Mouse (Mus musculus) monocyte, adult 2 months (primary cell): ENCODE data around the gene H3f3b.
A peak's percentile ranks its signal among the peaks of the same experiment; 100 is the strongest.

Experiments used
- DNase-seq, 2 experiments: peaks; one replicate each; pipeline ENCODE4 v3.0.0; 2022; ENCODE audit warnings: low spot score in 2 of 2, low read depth in 1 of 2

Gene H3f3b

DNA sequence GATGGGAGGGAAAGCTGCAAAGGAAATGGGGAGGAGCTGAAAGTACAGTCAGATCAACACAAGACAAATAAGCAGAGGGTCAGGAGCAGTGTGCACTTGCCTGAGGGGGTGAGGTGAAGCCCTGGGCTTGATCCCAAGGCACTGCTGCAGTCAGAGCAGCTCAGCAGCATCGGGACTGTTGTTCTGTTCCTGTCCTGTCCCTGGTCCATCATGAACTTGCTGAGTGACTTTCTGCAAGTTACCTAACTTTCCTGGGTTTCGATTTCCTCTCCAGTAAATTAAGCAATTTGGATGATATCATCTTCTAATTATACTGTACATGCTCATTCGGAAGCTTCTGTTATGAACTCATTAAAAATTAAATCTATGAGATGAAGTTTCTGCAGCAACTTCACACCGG is at the start of gene H3f3b:
H3f3b (minus strand) TSS at position 207 of the 400 bp plus-strand sequence.
- DNase-seq = peak in 1 of 2 experiments; percentile 17

DNA sequence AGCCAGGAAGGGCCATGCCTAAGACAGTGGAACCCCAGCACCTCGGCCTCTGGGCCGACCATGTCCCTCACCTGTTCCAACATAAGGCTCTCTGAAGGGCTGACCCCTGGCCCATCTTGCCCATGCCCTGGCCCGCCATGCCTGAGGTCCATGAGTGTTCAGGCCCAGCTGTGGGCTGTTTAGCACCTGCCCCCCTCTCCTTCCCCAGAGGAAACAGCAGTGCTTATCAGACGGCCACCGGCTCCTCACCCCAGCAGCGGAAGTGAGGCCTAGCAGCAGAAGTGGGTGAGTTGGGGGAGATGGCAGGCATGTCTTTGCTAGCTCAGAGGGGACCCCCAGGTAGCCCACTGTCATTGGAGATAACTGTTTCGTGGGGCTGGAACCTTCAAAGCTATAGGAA is 49.1 kb upstream of the H3f3b start:
- DNase-seq = no peak

DNA sequence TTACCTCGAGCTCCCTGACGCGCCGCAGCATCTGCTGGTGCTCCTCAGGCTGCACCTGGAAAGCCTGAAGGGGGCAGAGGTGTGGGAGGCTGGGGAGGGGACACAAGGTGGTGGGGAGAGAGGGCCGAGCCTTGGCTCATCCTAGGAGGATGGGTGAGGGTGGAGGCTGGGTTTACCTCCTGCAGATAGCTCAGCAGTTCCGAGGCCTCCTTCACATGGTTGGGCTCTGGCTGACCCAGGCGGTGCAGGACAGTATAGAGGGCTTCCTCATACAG is 48.4 kb upstream of the H3f3b start:
- no peak for DNase-seq

DNA sequence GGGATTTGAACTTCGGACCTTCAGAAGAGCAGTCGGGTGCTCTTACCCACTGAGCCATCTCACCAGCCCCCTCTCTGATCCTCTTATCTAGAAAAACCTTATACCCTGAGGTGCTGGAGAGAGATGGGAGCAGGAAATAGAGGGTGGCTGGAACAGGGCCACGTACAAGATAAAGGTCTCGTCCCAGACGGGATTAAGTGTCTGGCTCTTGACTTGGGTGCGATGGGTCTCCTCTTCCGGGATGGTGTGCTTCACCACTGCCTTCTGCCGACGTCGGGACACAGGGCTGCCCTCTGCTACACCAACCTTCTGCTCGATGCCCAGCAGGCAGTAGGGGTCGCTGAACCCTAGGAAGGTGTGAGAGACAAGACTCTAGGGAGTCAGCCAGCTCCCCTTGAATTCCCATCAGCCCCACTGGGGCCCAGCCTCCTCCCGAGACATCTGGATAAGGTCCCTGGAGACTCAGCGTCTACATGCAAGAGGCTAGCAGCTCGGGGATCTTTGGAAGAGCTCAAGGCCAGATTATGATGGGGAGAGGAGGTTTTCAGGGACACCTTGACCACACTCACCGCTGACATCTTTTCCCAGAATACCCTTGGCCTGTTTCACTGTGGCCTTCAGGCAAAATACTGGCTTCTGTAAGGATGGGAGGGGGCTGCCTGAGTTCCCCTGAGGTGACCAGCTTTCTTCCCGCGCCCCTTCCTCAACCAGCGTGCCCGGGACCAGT is 47.9 kb upstream of the H3f3b start:
- DNase-seq = no peak

DNA sequence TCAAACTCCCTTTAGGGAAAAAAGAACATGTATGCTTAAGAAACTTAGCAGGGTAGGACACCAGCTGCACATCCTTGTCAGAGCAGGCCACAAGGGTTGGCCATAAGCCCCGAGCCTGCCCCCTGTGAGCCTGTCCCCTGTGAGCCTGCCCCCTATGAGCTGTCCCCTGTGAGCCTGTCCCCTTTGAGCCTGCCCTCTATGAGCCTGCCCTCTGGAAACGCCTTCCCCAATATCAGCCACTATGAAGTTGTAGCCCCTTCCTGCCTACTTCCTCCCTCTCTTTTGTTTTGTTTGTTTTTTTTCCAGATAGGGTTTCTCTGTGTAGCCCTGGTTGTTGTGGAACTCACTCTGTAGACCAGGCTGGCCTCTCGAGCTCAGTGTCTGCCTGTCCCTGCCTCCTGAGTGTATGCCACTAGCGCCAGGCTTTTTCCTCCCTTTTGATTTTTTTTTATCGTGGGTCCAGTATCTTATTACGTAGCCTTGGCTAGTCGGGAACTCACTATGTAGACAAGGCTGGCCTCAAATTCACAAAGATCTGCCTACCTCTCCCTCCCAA is 46.8 kb upstream of the H3f3b start:
- no peak for DNase-seq

DNA sequence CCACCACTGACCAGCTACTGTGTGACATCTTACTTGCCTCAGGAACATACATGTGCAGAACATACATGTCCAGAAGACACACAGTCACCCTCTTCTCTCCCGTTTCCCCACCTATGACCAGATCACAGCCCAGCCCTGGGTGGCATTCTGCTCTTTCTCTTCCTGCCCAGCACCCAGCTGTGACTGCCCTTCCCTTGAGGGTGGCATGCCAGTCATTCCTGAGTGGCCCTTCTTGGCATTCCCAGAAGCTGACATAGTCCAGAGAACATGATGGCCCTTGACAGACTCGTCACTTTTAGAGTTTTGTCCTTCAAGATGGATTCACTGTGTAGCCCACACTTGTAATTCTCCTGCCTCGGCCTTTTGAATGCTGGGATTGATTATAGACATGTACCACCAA is 44.8 kb upstream of the H3f3b start:
- DNase-seq = no peak

DNA sequence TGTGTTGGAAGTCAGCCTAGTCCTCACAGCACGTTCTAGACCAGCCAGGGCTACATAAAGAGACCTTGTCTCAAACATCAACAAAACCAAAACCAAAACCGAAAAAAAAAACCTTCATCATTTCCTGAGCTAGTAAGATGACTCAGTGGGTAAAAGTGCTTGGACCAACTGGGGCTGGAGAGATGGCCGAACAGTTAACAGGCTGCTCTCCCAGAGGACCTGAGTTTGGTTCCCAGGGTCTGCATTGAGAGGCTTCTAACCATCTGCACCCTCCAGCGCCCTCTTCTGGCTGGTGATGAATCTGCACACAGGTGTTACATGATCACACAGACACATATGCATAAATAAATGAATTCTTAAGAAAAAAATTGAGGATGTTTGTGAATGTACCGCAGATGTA is 43.7 kb upstream of the H3f3b start:
- no peak for DNase-seq

DNA sequence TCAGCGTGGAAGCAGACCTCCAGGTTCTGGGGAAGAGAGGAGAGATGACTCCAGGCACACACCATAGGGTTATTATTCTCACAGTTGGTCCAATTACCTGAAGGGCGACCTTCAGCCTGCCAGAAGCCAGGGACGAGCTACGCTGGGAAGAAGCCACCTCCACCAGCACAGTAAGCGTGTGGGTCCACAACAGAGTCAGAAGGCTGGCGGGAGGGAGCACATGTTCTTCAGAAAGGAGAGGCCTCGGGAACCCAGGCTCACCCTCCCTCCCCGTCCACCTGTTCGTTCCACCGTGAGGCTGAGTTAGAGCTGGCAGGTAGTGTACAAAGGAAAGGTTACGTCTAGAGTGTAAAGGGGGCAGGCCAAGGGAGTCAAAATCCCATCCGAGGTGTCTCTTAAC is 37.6 kb upstream of the H3f3b start:
- no peak for DNase-seq

DNA sequence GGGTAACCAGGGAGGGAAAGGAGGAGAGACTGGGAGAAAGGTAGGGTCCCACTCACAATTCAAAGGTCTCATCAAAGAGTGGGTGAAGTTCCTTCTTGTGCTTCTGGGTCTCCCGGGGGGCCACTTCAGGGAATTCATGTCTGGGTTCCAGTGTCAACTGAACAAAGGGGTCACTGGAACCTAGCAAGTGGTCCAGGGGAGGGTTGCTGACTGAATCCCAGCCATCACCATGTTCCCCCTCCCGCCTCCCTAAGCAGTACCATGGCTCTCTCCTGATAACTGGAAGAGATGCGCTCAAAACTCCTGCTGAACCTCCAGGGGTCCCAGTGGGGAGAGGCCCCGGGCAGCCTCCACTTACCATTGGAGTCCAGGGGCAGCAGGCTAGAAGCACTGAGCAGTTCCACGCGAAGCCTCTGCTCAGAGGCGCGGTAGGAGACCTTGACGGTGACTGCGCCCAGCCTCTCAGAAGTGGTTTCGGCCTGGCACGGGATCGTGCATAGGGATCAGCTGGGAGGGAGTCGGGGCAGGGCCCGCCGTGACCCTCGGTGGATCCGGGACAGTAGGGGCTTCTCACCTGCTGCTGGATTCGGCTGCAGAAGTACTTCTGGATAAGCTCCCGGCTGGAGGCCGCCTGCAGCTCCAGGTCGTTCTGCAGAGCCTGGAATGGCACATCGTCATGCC is 36.6 kb upstream of the H3f3b start:
- no peak for DNase-seq

DNA sequence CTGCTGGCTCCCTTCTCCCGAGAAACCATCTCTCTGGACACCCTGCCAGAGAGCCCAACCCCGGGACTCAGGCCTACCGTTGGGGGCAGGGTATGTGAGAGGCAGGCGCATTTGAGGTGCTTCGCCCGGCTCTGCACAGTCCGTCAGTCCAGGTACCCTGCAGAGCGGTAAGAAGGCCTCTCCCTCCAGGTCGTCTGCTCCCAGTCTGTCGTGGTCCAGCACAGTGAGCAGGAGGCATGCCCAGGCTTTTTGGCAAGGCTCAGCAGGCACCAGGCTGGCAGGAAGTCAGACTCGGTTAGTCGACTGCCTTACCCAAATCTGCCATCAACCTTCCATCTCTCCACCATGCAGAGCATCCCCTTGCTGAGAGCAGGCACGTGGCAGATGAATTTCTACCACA is 35.8 kb upstream of the H3f3b start:
- no peak for DNase-seq

DNA sequence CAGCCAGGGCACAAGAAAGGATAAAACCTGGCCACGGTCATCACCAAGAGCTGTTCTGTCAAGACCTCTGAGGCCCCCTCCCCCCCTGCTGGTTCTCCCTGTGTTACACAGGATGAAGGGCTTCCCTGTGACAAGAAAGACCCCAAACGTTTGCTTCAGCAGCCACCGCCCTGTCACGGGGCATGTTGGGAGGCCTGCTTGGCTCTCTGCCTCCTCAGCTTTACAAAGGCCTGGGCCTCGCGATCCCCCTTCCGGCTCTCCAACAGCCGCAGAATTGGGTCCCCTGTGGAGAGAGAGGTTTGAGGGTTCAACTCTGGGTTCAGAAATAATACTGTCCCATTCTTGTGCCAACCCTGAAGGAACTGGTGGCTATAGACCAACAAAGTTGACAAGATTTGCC is 34.8 kb upstream of the H3f3b start:
- no peak for DNase-seq

DNA sequence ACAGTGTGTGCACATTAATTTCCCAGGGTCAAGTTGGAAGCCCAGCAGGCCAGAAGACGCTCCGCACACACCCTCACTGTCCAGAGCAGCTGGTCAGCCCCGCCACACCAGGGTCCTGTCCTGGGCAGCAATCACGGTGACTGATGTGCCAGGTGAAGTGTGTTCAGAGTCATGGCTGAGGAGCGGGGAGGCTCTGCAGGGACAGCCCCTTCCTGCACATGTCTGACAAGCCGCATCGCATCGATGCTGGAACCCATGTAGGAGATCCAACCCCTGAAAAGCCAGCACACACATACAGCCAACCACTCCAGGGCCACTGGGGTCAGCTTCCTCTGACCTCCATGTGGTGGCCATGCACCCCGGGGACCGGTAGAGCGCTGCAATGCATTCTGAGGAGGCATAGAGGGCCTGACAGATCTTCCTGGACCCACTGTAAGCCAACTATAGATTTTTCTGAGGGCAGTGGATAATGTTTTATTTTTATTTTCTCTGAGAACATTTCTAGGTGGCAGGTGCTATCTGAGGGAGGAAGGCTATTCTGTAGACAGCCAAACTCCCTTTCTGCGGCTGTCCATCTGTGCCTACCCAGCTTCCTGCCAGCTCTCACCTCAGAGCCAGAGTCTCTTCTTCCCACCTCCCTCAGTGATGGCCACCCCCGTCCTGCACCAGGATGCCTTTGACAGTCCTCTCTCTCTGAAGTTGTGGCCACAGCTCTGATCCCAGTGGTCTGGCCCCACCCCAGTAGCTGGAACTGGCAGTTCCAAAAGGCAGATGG is 34.1 kb upstream of the H3f3b start:
- DNase-seq = no peak

DNA sequence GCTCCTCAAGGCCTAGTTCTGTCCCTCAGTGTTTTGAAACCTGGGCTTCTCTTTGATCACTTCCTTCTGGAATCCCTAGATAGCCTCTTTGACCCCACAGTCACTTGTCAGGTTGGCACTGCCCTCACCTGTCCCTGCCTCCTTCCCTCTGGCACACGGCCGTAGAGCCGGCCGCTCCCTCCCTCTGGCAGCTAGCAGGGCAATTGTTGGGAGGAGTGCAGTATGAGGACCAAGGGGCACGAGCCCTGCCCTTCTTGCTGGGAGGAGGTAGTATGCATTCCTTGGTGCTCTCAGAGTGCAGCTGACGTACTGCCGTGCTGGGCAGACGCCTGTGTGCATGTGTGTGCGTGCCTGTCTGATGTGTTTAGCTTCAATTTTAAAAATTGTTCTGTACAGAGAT is 32.8 kb upstream of the H3f3b start:
- DNase-seq = no peak

DNA sequence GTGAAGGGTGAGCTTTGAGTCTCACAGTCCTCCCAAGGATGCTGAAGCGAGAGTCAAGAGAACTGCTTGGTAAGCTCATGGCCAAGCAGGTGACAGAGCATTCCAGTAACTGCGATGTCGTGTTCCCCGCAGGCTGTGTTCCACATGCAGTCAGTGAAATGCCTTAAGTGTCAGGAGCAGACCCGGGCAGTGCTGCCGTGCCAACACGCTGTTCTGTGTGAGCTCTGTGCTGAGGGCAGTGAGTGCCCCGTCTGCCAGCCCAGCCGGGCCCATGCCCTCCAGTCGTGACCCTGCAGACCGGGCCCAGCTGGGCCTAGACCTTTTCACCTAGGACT is 31.9 kb upstream of the H3f3b start:
- DNase-seq = no peak

DNA sequence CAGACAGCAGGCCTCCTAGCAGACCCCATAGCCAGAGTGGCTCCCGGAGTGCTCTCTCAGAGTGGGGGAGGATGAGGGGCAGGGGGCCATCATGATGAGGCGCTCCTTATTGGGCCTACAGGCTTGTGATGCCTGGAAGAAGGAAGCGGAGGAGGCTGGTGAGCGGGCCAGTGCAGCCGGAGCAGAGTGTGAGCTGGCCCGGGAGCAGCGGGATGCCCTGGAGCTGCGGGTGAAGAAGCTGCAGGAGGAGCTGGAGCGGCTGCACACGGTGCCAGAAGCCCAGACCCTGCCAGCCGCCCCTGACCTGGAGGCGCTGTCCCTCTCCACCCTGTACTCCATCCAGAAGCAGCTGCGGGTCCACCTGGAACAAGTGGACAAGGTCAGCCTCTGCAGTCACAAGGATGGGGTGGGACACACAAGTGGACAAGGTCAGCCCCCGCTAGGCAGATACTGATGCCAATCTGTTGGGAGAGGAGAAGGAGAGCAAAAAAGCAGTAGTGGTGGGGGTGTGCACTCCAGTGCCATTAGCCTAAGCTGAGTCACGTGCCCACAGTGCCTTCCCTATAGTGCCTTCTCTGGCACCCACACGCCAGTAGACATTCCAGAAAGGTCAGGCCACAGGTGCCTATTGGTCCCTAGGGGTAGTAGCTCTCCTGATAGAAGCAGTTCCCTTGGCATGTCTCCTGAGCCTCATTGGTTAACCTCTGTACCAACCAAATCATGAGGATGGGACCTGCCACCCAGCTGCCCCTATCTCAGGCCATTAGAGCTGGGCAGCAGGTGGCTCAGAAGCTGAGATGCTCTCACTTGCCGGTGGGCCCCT is 31.3 kb upstream of the H3f3b start:
- DNase-seq = no peak

DNA sequence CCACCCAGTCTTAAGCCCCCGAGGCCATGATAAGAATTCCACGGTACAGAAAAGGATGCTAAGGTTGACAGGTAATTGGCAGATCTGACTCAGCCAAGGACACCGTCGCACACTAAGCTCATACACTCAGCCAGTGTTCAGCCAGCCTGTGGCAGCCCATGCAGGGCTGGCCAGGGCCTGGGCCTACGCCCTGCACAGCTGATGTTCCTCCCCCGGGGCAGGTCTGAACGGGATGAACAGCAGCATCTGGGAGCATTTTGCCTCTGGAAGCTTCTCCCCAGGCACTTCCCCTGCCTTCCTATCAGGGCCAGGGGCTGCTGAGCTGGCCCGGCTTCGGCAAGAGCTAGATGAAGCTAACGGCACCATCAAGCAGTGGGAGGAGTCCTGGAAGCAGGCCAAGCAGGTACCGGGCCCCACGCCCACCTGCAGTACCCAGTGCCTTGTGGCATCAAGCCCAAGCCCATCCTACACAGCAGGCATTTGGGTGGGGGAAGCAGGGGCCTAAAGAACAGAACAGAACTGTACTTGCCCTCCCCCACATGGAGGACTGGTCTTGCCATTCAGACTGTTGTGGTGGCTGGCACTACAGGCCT is 30.4 kb upstream of the H3f3b start:
- DNase-seq = no peak

DNA sequence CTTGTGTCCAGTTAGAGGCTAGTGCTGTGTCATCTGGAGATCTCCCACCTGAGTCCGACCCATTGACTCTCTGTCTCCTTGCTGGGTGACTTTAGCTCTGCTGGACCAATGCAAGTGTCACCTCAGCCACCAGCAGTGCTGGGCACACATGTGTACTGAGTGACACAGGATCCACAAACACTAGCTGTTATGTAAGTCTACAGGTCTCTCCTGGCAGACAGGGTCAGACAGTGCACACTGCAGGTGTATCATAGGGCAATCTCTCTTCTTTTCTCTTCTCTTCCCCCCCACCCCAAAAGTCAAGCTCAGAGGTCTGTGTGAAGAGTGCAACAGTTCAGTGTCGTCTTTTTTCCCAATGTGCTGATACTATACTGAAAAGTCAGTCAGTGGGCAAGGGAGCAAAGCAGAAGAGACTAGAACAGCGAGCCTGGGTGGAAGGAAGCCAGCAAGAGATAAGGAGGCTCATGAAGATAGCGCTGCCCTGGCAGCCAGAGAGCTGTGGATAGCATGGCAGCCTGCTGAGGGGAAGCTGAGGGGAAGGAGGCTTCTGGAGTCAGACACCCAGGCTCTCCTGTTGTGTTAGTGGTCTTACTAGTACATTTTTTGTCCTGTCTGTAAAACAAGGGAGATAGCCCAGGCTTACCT is 29.6 kb upstream of the H3f3b start:
- no peak for DNase-seq

DNA sequence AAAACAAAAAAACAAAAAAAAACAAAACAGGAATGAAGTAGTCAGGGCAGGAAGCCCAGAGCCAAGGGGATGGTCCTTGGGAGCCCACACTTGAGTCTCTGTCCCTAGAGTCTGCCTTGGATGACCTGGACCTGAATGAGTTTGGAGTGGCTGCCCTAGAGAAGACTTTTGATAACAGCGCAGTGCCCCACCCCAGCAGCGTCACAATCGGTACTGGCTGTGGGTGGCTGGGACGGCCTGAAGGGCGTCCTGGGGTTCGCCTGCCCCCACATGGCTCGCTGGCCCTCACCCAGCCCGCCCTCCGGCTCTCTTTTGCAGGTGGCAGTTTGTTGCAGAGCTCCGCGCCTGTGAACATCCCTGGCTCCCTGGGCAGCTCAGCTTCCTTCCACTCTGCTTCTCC is 28.1 kb upstream of the H3f3b start:
- DNase-seq = no peak

DNA sequence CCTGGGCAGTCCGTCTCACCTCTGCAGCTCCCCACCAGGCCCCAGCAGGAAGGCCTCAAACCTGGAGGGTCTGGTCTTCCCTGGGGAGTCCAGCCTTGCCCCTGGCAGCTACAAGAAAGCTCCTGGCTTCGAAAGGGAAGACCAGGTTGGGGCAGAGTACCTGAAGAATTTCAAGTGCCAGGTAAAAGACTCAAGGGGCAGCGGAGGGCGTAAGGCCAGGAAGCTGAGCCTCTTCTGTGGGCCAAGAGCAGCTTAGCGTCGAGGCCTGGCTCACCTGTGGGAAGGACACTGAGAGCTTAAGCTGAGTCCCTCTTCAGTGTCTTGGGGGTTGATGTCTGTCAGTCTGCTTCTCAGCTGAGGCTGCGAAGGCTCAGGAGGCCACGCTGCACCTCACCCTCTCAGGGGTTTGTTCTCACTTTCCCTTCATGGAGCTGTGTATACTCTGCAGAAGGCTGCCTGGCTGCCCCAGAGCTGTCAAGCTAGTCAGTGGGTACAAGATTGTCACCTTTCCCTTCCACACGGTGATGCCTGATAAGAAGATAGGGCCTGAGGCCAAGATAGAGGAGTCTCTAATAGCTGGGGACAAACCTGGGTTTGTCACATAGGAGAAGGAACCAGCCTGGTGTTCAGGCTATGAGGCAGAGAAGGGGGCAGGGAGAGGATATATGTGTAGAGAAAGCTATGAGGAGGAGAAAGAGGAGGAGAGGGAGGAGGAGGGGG is 25.9 kb upstream of the H3f3b start:
- no peak for DNase-seq

DNA sequence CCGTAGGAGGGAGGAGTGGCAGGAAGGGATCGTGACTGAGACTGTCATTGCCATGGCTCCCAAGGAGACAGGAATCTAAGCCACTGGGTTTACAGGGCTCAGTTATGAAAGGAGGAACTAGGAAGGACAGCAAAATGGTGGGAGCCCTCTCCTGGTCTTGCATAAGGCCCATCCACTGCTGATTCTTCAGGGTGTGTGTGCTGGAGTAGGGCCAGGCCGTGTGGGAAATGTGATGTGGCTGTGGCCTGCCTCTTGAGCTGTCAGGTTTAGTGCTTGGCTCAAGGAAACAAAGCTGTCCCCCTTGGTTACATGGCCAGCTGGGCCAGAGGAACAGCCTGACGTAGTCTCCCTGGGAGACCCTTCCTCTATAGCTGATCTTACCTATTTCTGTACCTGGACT is 22.4 kb upstream of the H3f3b start:
- DNase-seq = no peak
